Mouse (Mus musculus): ENCODE results near the gene Gdf7. TPM values are rescaled to one million over a fixed set of nuclear protein-coding genes. Genes with fewer than 3 reads are reported as not detected.
A peak's percentile ranks its signal among the peaks of the same experiment; 100 is the strongest.

Gene Gdf7
- polyA plus RNA-seq, 1 experiment from 2014 or later = 0.19 TPM

DNA sequence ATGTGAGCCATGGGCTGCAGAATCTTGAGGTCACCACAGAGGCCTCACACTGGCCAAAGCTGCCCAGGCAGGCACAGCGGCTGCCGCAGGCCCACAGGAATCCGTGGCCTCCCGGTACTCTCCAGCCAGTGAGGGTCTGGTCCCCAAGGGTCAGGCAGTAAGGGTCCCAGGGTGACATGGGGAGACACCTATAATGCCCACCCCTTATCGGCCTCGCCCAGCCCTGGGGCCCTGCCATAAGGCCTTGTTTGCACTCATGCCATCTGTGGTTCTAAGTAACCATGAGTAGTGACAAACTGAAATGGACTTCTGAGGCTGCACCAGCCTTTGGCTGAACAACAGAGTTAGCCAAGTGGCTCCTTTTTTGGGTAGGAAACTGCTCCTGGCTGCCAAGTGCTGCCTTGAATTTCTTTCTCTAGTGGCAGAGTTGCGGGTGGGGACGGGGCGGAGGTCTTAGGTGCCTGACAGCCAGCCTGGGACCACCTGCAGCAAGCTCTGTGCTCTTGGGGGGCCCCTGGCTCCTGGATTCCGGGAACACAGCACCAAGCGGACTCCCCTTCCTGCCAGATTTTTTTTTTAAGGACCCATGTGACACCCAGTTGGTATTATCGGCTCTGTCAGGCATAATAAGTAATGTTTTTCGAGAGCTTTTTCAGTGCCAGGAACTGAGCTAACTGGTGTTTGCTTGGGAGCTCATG, 23.6 kb upstream of the Gdf7 start:
- H3K4me2 ChIP-seq (replicated peaks) = no peak overlapping the region
- H3K36me3 ChIP-seq = peaks cover 9% of the 10 kb centered on the region
- H3K9ac ChIP-seq (replicated peaks) = no peak overlapping the region
- H3K27me3 ChIP-seq = no peaks in the 10 kb centered on the region
- peaks cover 13% of the 10 kb centered on the region for H3K4me1 ChIP-seq
- no peaks in the 10 kb centered on the region for H3K9me3 ChIP-seq
- 91% methylated on average over 13 of the region's 13 CpGs for WGBS
- no peak overlapping the region for H3K4me3 ChIP-seq
- no peak overlapping the region for H3K27ac ChIP-seq (replicated peaks)
- no peak for ATAC-seq (replicated peaks)

DNA sequence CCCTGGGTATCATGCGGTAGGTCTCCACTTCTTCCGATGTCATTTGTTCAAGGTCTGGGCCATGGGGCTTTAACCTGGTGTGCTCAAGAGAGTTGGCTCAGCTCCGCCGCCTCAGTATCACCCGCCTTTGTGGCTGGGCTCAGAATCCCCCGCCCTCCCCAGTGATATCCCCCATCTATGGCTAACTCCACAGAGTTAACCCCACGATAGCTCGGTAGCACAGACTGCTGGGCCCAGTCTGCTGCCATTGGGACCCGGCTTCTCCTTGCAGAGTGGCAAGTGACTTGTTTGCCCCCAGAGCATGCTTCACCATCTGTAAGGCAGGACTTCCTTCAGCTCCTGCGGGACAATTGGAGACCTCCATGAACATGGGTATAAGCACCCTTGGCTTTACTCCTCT, 22.3 kb upstream of the Gdf7 start:
- Histone ChIP-seq H3K27ac (replicated peaks) (no peak overlapping the region), H3K4me1 (peaks cover 13% of the 10 kb centered on the region), H3K27me3 (no peaks in the 10 kb centered on the region), H3K4me2 (replicated peaks) (no peak overlapping the region), H3K9me3 (no peaks in the 10 kb centered on the region), H3K9ac (replicated peaks) (no peak overlapping the region), H3K36me3 (peaks cover 9% of the 10 kb centered on the region), H3K4me3 (no peak overlapping the region)
- ATAC-seq (replicated peaks) = no peak
- 85% methylated on average over 10 of the region's 10 CpGs for WGBS

DNA sequence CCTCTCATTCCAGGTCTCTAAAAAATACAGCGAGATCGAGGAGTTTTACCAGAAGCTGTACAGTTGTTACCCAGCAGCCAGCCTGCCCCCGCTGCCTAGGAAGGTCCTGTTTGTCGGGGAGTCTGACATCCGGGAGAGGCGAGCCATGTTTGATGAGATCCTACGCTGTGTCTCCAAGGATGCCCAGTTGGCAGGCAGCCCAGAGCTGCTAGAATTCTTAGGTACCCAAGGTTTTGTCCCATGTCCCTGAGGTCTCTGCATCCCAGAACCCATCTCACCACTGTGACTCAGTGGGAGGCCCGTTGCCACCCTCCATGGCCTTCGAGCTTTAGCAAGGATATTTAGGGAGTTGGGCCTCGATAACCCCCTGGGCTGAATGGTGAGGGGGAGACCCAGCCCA, 19.8 kb upstream of the Gdf7 start:
- Histone ChIP-seq H3K4me1 (no peaks in the 10 kb centered on the region), H3K27ac (replicated peaks) (no peak overlapping the region), H3K9me3 (no peaks in the 10 kb centered on the region), H3K9ac (replicated peaks) (no peak overlapping the region), H3K27me3 (no peaks in the 10 kb centered on the region), H3K4me2 (replicated peaks) (no peak overlapping the region), H3K36me3 (peaks cover 14% of the 10 kb centered on the region), H3K4me3 (no peak overlapping the region)
- no peak for ATAC-seq (replicated peaks)
- WGBS = 84% methylated on average over 10 of the region's 10 CpGs

DNA sequence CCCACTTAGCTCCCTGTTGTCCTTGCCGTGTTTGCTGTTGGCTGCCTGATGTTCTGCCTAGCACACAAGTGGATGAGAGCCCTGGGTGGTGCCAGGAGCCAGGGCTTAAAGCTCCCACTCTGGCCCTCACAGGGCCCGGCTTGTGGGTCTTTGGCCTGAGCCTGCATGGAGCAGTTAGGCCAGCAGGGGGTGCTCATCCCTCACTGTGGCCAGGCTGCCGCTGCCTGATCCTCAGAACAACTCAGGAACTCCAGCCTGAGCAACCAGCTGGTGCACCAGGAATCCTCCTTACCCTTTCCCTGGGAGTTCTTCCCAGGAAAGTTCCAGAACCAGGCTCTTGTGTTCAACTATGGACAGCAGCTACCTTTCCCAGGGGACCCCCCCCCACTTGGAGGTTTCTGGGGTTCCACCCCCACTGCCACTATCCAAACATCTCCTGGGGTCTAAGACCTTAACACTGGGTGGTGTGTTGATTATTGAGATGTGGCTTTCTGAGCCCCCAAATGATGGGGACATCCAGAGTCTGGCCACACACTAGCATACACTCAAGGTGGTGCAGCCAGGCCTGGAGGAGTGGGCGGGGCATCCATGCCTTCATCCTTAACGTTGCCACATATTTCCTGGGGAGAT, 18.4 kb upstream of the Gdf7 start:
- Histone ChIP-seq H3K4me2 (replicated peaks) (no peak overlapping the region), H3K36me3 (peaks cover 14% of the 10 kb centered on the region), H3K27ac (replicated peaks) (no peak overlapping the region), H3K9ac (replicated peaks) (no peak overlapping the region), H3K9me3 (no peaks in the 10 kb centered on the region), H3K27me3 (no peaks in the 10 kb centered on the region), H3K4me3 (no peak overlapping the region), H3K4me1 (0 out of 2 replicates have a peak, but pooled peaks cover 2% of the 10 kb centered on the region)
- ATAC-seq (replicated peaks) = peak; percentile 42
- WGBS = 45% methylated on average over 5 of the region's 5 CpGs

DNA sequence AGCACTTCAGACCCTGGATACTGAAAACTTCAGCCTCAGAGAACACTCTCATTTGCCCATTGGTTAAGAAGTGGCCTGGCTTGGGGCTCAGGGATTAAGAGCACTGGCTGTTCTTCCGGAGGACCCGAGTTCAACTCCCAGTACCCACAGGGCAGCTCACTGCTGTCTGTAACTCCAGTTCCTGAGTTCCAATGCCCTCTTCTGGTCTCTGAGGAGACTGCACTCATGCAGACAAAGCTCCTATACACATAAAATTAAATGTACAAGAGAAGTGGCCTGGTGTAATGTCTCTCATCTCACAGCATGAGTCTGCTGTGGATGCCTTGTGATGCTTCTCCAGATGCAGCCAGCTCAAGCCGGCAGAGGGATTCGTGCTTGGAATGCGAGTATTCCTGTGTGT, 14.8 kb upstream of the Gdf7 start:
- peaks cover 19% of the 10 kb centered on the region for H3K4me1 ChIP-seq
- H3K9ac ChIP-seq (replicated peaks) = no peak overlapping the region
- no peak overlapping the region for H3K27ac ChIP-seq (replicated peaks)
- H3K4me2 ChIP-seq (replicated peaks) = no peak overlapping the region
- no peak for ATAC-seq (replicated peaks)
- no peak overlapping the region for H3K4me3 ChIP-seq
- peaks cover 5% of the 10 kb centered on the region; the same call in 1 of the 2 replicates for H3K27me3 ChIP-seq
- no peaks in the 10 kb centered on the region for H3K9me3 ChIP-seq
- WGBS = 86% methylated on average over 5 of the region's 5 CpGs
- H3K36me3 ChIP-seq = peaks cover 9% of the 10 kb centered on the region

DNA sequence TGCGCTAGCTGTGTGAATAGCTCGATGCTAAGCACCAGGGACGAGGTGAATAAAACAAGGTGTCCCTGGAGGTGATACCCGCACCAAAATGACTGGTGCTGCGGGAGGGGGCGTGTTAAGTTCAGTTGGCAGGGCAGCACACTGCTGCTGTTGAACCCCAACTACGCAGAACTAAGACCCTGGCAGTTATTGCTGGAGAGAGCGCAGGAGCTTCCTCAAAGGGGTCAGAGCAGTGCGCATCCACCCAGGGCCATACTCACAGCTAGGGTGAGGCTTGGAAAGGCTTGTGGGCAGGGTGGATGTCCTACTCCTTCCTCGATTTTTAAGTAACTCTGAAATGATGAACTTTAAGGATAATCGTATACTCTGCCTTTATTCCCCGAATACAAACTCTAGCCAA, 12.0 kb upstream of the Gdf7 start:
- peak; percentile 33 for ATAC-seq (replicated peaks)
- peak overlapping the region; percentile 77 for H3K4me2 ChIP-seq (replicated peaks)
- WGBS = 16% methylated on average over 12 of the region's 12 CpGs
- peaks cover 23% of the 10 kb centered on the region for H3K4me1 ChIP-seq
- no peaks in the 10 kb centered on the region for H3K9me3 ChIP-seq
- H3K4me3 ChIP-seq = peak overlapping the region; percentile 66
- peak overlapping the region; percentile 58 for H3K9ac ChIP-seq (replicated peaks)
- no peak overlapping the region for H3K27ac ChIP-seq (replicated peaks)
- H3K36me3 ChIP-seq = peaks cover 6% of the 10 kb centered on the region; the same call in 1 of the 2 replicates
- H3K27me3 ChIP-seq = peaks cover 17% of the 10 kb centered on the region; the same call in 1 of the 2 replicates

DNA sequence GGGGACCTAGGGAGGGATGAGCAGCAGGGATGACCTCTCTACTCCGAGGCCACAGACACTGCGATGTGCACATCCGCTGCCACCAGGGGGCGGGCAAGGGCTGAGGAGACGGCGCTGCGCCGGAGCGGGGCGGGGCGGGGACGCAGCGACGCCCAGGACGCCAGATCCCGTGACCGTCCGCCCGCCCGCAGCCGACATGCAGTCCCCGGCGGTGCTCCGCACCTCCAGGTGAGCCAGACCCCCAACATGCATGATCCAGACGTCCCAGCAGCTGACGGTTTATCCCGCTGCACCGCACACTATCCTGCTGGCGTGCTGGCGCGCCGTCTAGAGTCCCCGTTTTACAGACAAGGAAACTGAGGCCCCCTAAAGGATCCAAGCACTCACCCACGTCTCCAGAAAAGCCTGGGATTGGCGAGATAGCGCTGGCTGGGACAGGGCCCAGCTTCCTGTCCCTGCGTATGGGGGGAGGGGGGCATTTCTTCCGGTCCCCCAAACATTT, 11.6 kb upstream of the Gdf7 start, which contains the start of gene Hs1bp3:
TSS of gene Hs1bp3 (plus strand) at position 163 of the 502 bp plus-strand sequence.
- WGBS = under 1% methylated on average over 36 of the region's 38 CpGs
- Histone ChIP-seq H3K27me3 (peaks cover 17% of the 10 kb centered on the region; the same call in 1 of the 2 replicates), H3K9me3 (no peaks in the 10 kb centered on the region), H3K4me3 (peak within 1 kb of the TSS; percentile 66), H3K4me2 (replicated peaks) (peak within 1 kb of the TSS; percentile 77), H3K36me3 (peaks cover 5% of the 10 kb centered on the region; the same call in 1 of the 2 replicates), H3K27ac (replicated peaks) (no peak within 1 kb of the TSS), H3K9ac (replicated peaks) (peak within 1 kb of the TSS; percentile 58), H3K4me1 (peaks cover 23% of the 10 kb centered on the region)
- ATAC-seq (replicated peaks) = peak; percentile 88

DNA sequence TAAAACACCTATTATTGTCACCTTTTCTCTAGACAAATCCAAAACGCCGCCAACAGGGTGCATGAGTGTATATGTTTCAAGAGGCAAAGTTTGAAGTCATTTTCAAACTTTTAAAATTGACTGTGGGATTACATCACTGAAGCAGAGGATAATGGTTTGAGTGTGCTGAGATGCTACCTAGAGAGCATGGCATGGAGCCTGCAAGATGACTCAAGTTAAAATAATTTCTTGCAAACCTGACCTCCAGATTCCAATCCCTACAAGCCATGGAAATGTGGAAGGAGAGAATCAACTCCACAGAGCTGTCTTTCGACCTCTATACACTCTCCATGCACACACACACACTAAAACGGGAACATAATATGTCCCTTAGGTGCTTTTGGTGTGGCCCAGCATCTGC, 10.5 kb upstream of the Gdf7 start:
- Histone ChIP-seq H3K27ac (replicated peaks) (no peak overlapping the region), H3K4me3 (no peak overlapping the region), H3K9ac (replicated peaks) (no peak overlapping the region), H3K9me3 (no peaks in the 10 kb centered on the region), H3K36me3 (no peaks in the 10 kb centered on the region), H3K4me2 (replicated peaks) (no peak overlapping the region), H3K4me1 (peaks cover 23% of the 10 kb centered on the region), H3K27me3 (peaks cover 17% of the 10 kb centered on the region; the same call in 1 of the 2 replicates)
- no peak for ATAC-seq (replicated peaks)
- WGBS = 87% methylated on average over 4 of the region's 4 CpGs

DNA sequence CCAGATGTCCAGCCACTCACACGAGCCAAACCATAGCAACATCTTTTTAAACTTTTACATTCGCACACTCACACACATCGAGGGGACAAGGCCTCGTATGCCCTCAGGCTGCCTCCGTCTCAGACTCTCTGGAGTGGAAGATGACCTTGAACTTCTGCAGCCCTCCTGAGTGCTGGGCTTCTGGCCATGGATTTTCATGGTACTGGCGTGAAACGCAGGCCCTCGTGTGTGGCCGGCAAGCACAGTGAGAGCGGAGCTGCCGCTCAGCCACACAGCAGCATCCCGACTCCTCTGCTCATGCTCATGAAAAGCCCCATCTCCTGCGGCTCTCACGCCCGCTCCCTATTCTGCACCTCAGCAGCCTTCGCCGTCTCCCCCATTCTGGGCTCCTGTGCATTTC, 9.2 kb upstream of the Gdf7 start:
- no peak overlapping the region; the same call in 1 of the 2 replicates for H3K4me2 ChIP-seq (replicated peaks)
- H3K36me3 ChIP-seq = no peaks in the 10 kb centered on the region
- no peak overlapping the region for H3K27ac ChIP-seq (replicated peaks)
- no peak overlapping the region; the same call in 1 of the 2 replicates for H3K9ac ChIP-seq (replicated peaks)
- H3K4me3 ChIP-seq = no peak overlapping the region
- ATAC-seq (replicated peaks) = no peak
- H3K4me1 ChIP-seq = peaks cover 23% of the 10 kb centered on the region
- 33% methylated on average over 17 of the region's 17 CpGs for WGBS
- H3K9me3 ChIP-seq = no peaks in the 10 kb centered on the region
- peaks cover 21% of the 10 kb centered on the region; the same call in 1 of the 2 replicates for H3K27me3 ChIP-seq

DNA sequence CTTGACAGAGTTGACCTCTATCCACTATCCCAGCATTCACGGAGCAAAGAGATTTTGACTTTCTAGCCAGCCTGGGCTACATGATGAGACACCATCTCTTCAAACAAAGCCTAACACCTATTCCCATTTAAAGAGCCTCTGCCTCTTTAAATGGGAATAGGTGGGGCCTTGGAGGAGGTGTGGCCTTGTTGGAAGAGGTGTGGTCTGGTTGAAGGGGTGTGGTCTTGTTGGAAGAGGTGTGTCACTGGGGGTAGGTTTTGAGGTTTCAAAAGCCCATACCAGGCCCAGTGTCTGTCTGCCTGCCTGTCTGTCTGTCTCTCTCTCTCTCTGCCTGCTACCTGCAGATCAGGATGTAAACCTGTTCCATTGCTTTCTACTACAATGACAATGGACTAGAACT, 5.2 kb upstream of the Gdf7 start:
- H3K4me2 ChIP-seq (replicated peaks) = no peak overlapping the region
- 67% methylated on average over 1 of the region's 1 CpGs for WGBS
- ATAC-seq (replicated peaks) = no peak
- no peak overlapping the region for H3K9ac ChIP-seq (replicated peaks)
- no peaks in the 10 kb centered on the region for H3K9me3 ChIP-seq
- no peak overlapping the region for H3K4me3 ChIP-seq
- peaks cover 9% of the 10 kb centered on the region for H3K4me1 ChIP-seq
- peaks cover 58% of the 10 kb centered on the region for H3K27me3 ChIP-seq
- no peak overlapping the region for H3K27ac ChIP-seq (replicated peaks)
- no peaks in the 10 kb centered on the region for H3K36me3 ChIP-seq

DNA sequence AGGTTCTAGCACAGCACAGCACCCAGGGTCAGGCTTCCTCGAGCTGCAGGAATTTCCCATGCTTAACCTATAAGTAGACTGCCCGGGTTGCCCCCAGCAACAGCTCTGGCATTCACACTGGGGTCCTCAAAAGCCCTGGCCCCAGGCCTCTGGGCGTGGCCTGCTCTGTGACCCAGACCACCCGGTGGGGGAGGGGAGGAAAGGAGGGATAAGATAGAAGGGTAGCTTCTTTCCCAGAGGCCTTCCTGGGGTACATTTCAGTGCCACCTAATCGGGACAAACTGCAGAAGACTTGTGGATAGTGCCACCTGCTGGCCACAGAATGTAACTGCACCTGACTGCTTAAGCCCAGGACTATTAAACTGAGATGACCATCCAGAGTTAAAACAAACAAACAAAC, 4.7 kb upstream of the Gdf7 start:
- H3K4me1 ChIP-seq = peaks cover 14% of the 10 kb centered on the region
- H3K27ac ChIP-seq (replicated peaks) = no peak overlapping the region
- peaks cover 59% of the 10 kb centered on the region for H3K27me3 ChIP-seq
- no peak overlapping the region for H3K9ac ChIP-seq (replicated peaks)
- peak; percentile 42 for ATAC-seq (replicated peaks)
- H3K4me3 ChIP-seq = no peak overlapping the region
- no peaks in the 10 kb centered on the region for H3K36me3 ChIP-seq
- H3K4me2 ChIP-seq (replicated peaks) = no peak overlapping the region
- 2% methylated on average over 5 of the region's 5 CpGs for WGBS
- H3K9me3 ChIP-seq = no peaks in the 10 kb centered on the region

DNA sequence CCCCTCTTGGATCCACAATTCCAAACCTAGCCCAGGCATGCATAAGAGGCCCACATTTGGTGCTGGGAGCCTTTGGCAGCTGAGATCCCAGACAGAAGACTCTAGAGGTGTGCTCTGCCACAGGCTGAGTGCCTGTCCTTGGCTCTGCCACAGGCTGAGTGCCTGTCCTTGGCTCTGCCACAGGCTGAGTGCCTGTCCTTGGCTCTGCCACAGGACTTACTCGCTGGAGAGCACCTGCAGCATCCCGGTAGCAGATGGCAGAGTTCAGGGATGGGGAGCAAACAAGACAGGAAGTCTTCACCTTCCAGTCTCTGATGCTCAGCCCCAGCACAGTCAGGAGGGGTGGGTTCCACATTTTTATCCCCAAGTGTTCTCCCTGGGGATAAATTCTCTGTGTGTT, 3.5 kb upstream of the Gdf7 start:
- Histone ChIP-seq H3K27me3 (peaks cover 64% of the 10 kb centered on the region), H3K27ac (replicated peaks) (no peak overlapping the region), H3K4me2 (replicated peaks) (no peak overlapping the region), H3K9me3 (no peaks in the 10 kb centered on the region), H3K4me3 (no peak overlapping the region), H3K9ac (replicated peaks) (no peak overlapping the region), H3K4me1 (peaks cover 14% of the 10 kb centered on the region), H3K36me3 (no peaks in the 10 kb centered on the region)
- no peak for ATAC-seq (replicated peaks)
- 44% methylated on average over 2 of the region's 2 CpGs for WGBS

Measured in forebrain, embryonic 15.5 days (tissue).